Mouse (Mus musculus): Measurements from ENCODE around the gene Tifa. TPM values are rescaled to one million over a fixed set of nuclear protein-coding genes. Genes with fewer than 3 reads are reported as not detected.

The Tifa gene
- polyA plus RNA-seq, 1 experiment from 2014 or later: 20.2 TPM

- Histone ChIP-seq H3K27me3 (ENCODE audit: insufficient read depth, low read length) (no peaks in the 10 kb centered on the region), H3K36me3 (replicated peaks; ENCODE audit: insufficient read depth, low read length) (no peaks in the 10 kb centered on the region), H3K4me1 (ENCODE audit: insufficient read depth) (peaks cover 3% of the 10 kb centered on the region; the same call in 1 of the 2 replicates), H3K9ac (replicated peaks) (no peak overlapping the region), H3K4me2 (ENCODE audit: low read depth, low read length) (no peak overlapping the region), H3K27ac (ENCODE audit: low read depth) (no peak overlapping the region), H3K9me3 (ENCODE audit: low read length) (no peaks in the 10 kb centered on the region), H3K4me3 (ENCODE audit: low read depth, low read length) (no peak overlapping the region)
- DNase-seq: peak; percentile 77
- 44% methylated on average over 15 of the region's 15 CpGs for WGBS (ENCODE audit: insufficient replicate concordance)
- TF ChIP-seq EP300 (IDR thresholded peaks at IDR 0.05; ENCODE audit: low read depth): no peak
- peak; percentile 94 for TF ChIP-seq CTCF (IDR thresholded peaks at IDR 0.05; ENCODE audit: low read depth)
- peak; percentile 79 for ATAC-seq
Measured at GRCm38 (mm10) chr3:127853431-127854206, 64.0 kb downstream of the Tifa start.

- Histone ChIP-seq H3K9ac (replicated peaks) (no peak overlapping the region), H3K27ac (ENCODE audit: low read depth) (no peak overlapping the region), H3K27me3 (ENCODE audit: insufficient read depth, low read length) (no peaks in the 10 kb centered on the region), H3K36me3 (replicated peaks; ENCODE audit: insufficient read depth, low read length) (no peaks in the 10 kb centered on the region), H3K4me3 (ENCODE audit: low read depth, low read length) (no peak overlapping the region), H3K4me2 (ENCODE audit: low read depth, low read length) (no peak overlapping the region), H3K9me3 (ENCODE audit: low read length) (no peaks in the 10 kb centered on the region), H3K4me1 (ENCODE audit: insufficient read depth) (no peaks in the 10 kb centered on the region; the same call in 1 of the 2 replicates)
- DNase-seq (no peak), ATAC-seq (no peak)
- TF ChIP-seq CTCF (IDR thresholded peaks at IDR 0.05; ENCODE audit: low read depth) (no peak), EP300 (IDR thresholded peaks at IDR 0.05; ENCODE audit: low read depth) (no peak)
- WGBS (ENCODE audit: insufficient replicate concordance): 88% methylated on average over 11 of the region's 11 CpGs
Measured at GRCm38 (mm10) chr3:127861340-127861739, 71.7 kb downstream of the Tifa start.

GRCm38 (mm10) chr3:127862479-127862878, 72.9 kb downstream of the Tifa start:
- H3K4me2 ChIP-seq (ENCODE audit: low read depth, low read length): no peak overlapping the region
- H3K9me3 ChIP-seq (ENCODE audit: low read length): no peaks in the 10 kb centered on the region
- H3K4me1 ChIP-seq (ENCODE audit: insufficient read depth): no peaks in the 10 kb centered on the region; the same call in 1 of the 2 replicates
- 50% methylated on average over 4 of the region's 4 CpGs for WGBS (ENCODE audit: insufficient replicate concordance)
- ATAC-seq (no peak), DNase-seq (no peak)
- no peak overlapping the region for H3K4me3 ChIP-seq (ENCODE audit: low read depth, low read length)
- no peak for TF ChIP-seq EP300 (IDR thresholded peaks at IDR 0.05; ENCODE audit: low read depth)
- no peak for TF ChIP-seq CTCF (IDR thresholded peaks at IDR 0.05; ENCODE audit: low read depth)
- H3K36me3 ChIP-seq (replicated peaks; ENCODE audit: insufficient read depth, low read length): no peaks in the 10 kb centered on the region
- no peak overlapping the region for H3K9ac ChIP-seq (replicated peaks)
- H3K27me3 ChIP-seq (ENCODE audit: insufficient read depth, low read length): no peaks in the 10 kb centered on the region
- H3K27ac ChIP-seq (ENCODE audit: low read depth): no peak overlapping the region

GRCm38 (mm10) chr3:127863571-127863970, 74.0 kb downstream of the Tifa start:
- 74% methylated on average over 3 of the region's 3 CpGs for WGBS (ENCODE audit: insufficient replicate concordance)
- ATAC-seq (no peak), DNase-seq (no peak)
- Histone ChIP-seq H3K27me3 (ENCODE audit: insufficient read depth, low read length) (no peaks in the 10 kb centered on the region), H3K27ac (ENCODE audit: low read depth) (no peak overlapping the region), H3K4me2 (ENCODE audit: low read depth, low read length) (no peak overlapping the region), H3K4me1 (ENCODE audit: insufficient read depth) (no peaks in the 10 kb centered on the region; the same call in 1 of the 2 replicates), H3K4me3 (ENCODE audit: low read depth, low read length) (no peak overlapping the region), H3K36me3 (replicated peaks; ENCODE audit: insufficient read depth, low read length) (no peaks in the 10 kb centered on the region), H3K9me3 (ENCODE audit: low read length) (no peaks in the 10 kb centered on the region), H3K9ac (replicated peaks) (no peak overlapping the region)
- TF ChIP-seq EP300 (IDR thresholded peaks at IDR 0.05; ENCODE audit: low read depth): no peak
- no peak for TF ChIP-seq CTCF (IDR thresholded peaks at IDR 0.05; ENCODE audit: low read depth)

- Histone ChIP-seq H3K27me3 (ENCODE audit: insufficient read depth, low read length) (no peaks in the 10 kb centered on the region), H3K4me1 (ENCODE audit: insufficient read depth) (no peaks in the 10 kb centered on the region; the same call in 1 of the 2 replicates), H3K36me3 (replicated peaks; ENCODE audit: insufficient read depth, low read length) (peaks cover 5% of the 10 kb centered on the region; the same call in 1 of the 2 replicates), H3K4me3 (ENCODE audit: low read depth, low read length) (no peak overlapping the region), H3K4me2 (ENCODE audit: low read depth, low read length) (no peak overlapping the region), H3K9me3 (ENCODE audit: low read length) (no peaks in the 10 kb centered on the region), H3K9ac (replicated peaks) (no peak overlapping the region), H3K27ac (ENCODE audit: low read depth) (no peak overlapping the region)
- ATAC-seq (peak; percentile 21; the same call in 1 of the 2 replicates), DNase-seq (no peak)
- 56% methylated on average over 2 of the region's 2 CpGs for WGBS (ENCODE audit: insufficient replicate concordance)
- TF ChIP-seq CTCF (IDR thresholded peaks at IDR 0.05; ENCODE audit: low read depth) (0 out of 2 replicates have a peak, but pooled peaks have one; percentile 12), EP300 (IDR thresholded peaks at IDR 0.05; ENCODE audit: low read depth) (no peak)
Measured at GRCm38 (mm10) chr3:127864242-127864641, 74.6 kb downstream of the Tifa start.

GRCm38 (mm10) chr3:127868046-127868758, 78.6 kb downstream of the Tifa start:
- peaks cover 23% of the 10 kb centered on the region for H3K36me3 ChIP-seq (replicated peaks; ENCODE audit: insufficient read depth, low read length)
- WGBS (ENCODE audit: insufficient replicate concordance): 92% methylated on average over 9 of the region's 9 CpGs
- no peaks in the 10 kb centered on the region for H3K9me3 ChIP-seq (ENCODE audit: low read length)
- H3K4me1 ChIP-seq (ENCODE audit: insufficient read depth): no peaks in the 10 kb centered on the region; the same call in 1 of the 2 replicates
- no peak overlapping the region for H3K9ac ChIP-seq (replicated peaks)
- H3K4me2 ChIP-seq (ENCODE audit: low read depth, low read length): no peak overlapping the region
- no peak for DNase-seq
- H3K27ac ChIP-seq (ENCODE audit: low read depth): no peak overlapping the region
- no peak for ATAC-seq
- TF ChIP-seq EP300 (IDR thresholded peaks at IDR 0.05; ENCODE audit: low read depth): no peak
- TF ChIP-seq CTCF (IDR thresholded peaks at IDR 0.05; ENCODE audit: low read depth): no peak
- no peak overlapping the region for H3K4me3 ChIP-seq (ENCODE audit: low read depth, low read length)
- H3K27me3 ChIP-seq (ENCODE audit: insufficient read depth, low read length): no peaks in the 10 kb centered on the region

All from liver, postnatal 0 days (tissue).